Mouse (Mus musculus): ENCODE data around the gene Hexim1.

- TF ChIP-seq CTCF (IDR thresholded peaks at IDR 0.05; ENCODE audit: low read depth, low read length) (no peak), POLR2A (IDR thresholded peaks at IDR 0.05; ENCODE audit: extremely low read depth, insufficient read depth, low read length) (no peak)
These were observed 41.8 kb upstream of the Hexim1 start for GRCm38 (mm10) chr11:103074121-103074650.
